Comparison of ENCODE assay signal across 14 mouse cellular contexts in genomic region chr5:73246414-73246813, GRCm38 (mm10).
"Had no signal": no experiment of that assay in that cellular context is flagged by ENCODE, and none has a peak within 500 bp of the region (broad histone marks: within the 10 kb centered on the region; RNA-seq: fewer than 3 reads in every experiment).

No protein-coding gene starts in this region.

- ATAC-seq: intestine, postnatal 0 days had no signal

- H3K4me2 ChIP-seq: limb, embryonic 13.5 days; neural tube, embryonic 15.5 days had no signal

- DNase-seq: kidney, adult 9 months; kidney, postnatal 10 days; kidney, postnatal 4 days; left cerebral cortex, postnatal 4 days; lung, adult 18-20 months; midbrain, embryonic 14.5 days; thymus, postnatal 14 days had no signal

- H3K4me3 ChIP-seq: layer of hippocampus, adult 2 months; limb, embryonic 13.5 days; midbrain, embryonic 10.5 days; myocyte; neural tube, embryonic 15.5 days had no signal

- H3K27ac ChIP-seq: layer of hippocampus, adult 2 months; limb, embryonic 13.5 days; midbrain, embryonic 10.5 days; neural tube, embryonic 15.5 days; stomach, postnatal 0 days had no signal

- H3K36me3 ChIP-seq: limb, embryonic 13.5 days; neural tube, embryonic 15.5 days had no signal

- H3K27me3 ChIP-seq: limb, embryonic 13.5 days; neural tube, embryonic 15.5 days had no signal

- H3K9ac ChIP-seq: limb, embryonic 13.5 days; neural tube, embryonic 15.5 days had no signal

- H3K9me3 ChIP-seq: limb, embryonic 13.5 days; midbrain, embryonic 10.5 days; neural tube, embryonic 15.5 days had no signal
